Mouse (Mus musculus): ENCODE measurements at regions not wholly inside any gene's neighbourhood (a gene's known extent, or its start where the extent isn't known, plus 50 kb on each side); places are given as distances from the start of the nearest gene placed in this dataset.

- in situ Hi-C loops (cut with MboI; ENCODE audit: low pct_unique_long_range_greater_than_20kb), result no loop called here
- CTCF ChIA-PET, result no interaction called here
- TF ChIP-seq CTCF (IDR thresholded peaks at IDR 0.05), result no peak
- ATAC-seq (no peak), DNase-seq (ENCODE audit: low read depth, low spot score) (no peak)
- H3K27me3 ChIP-seq, result no peaks in the 10 kb centered on the region
- POLR2A ChIA-PET, result no interaction called here
Observed at GRCm38 (mm10) chr12:37015474-37016248, 92.7 kb upstream of the Meox2 start.

- TF ChIP-seq CTCF (IDR thresholded peaks at IDR 0.05), result no peak
- ATAC-seq (no peak), DNase-seq (ENCODE audit: low read depth, low spot score) (no peak)
- in situ Hi-C loops (cut with MboI; ENCODE audit: low pct_unique_long_range_greater_than_20kb), result no loop called here
- POLR2A ChIA-PET, result interaction anchor here (0.6 kb wide), 1 partner anchor 273 kb away, joined by 3 read pairs; no protein-coding TSS in a partner anchor
- H3K27me3 ChIP-seq, result no peaks in the 10 kb centered on the region
- CTCF ChIA-PET, result no interaction called here
Observed at GRCm38 (mm10) chr12:37047191-37047590, 61.1 kb upstream of the Meox2 start.

- in situ Hi-C loops (cut with MboI; ENCODE audit: low pct_unique_long_range_greater_than_20kb), result no loop called here
- DNase-seq (ENCODE audit: low read depth, low spot score) (no peak), ATAC-seq (no peak)
- POLR2A ChIA-PET, result interaction anchor here (0.6 kb wide), 1 partner anchor 761 kb away, joined by 4 read pairs; no protein-coding TSS in a partner anchor
- no peak for TF ChIP-seq CTCF (IDR thresholded peaks at IDR 0.05)
- CTCF ChIA-PET, result no interaction called here
- no peaks in the 10 kb centered on the region for H3K27me3 ChIP-seq
Observed at GRCm38 (mm10) chr12:37050596-37050995, 57.7 kb upstream of the Meox2 start.

GRCm38 (mm10) chr12:37057411-37057810, 50.9 kb upstream of the Meox2 start:
- ChIA-PET CTCF (no interaction called here), POLR2A (no interaction called here)
- in situ Hi-C loops (cut with MboI; ENCODE audit: low pct_unique_long_range_greater_than_20kb), result no loop called here
- ATAC-seq (no peak), DNase-seq (ENCODE audit: low read depth, low spot score) (no peak)
- peaks cover 4% of the 10 kb centered on the region for H3K27me3 ChIP-seq
- no peak for TF ChIP-seq CTCF (IDR thresholded peaks at IDR 0.05)
